Mouse (Mus musculus) brown adipose tissue, adult 24 weeks (tissue): ENCODE data around the gene Hs3st4. TPM values are rescaled to one million over a fixed set of nuclear protein-coding genes. Genes with fewer than 3 reads are reported as not detected.

Experiments
- H3K27ac ChIP-seq: fragments of 200-500 bp; replicated peaks from 2 replicates; pipeline ENCODE4 v1.5.1; 2012; ENCODE audit warnings: low read depth, mild to moderate bottlenecking, low read length
- H3K4me1 ChIP-seq: fragments of 200-500 bp; 2 replicates; pipeline ENCODE4 v1.6.1; 2012; ENCODE audit warnings: low read length, mixed read lengths; ENCODE audit not compliant: control insufficient read depth, insufficient read depth, insufficient read length
- H3K4me3 ChIP-seq: fragments of 200-500 bp; 2 replicates; pipeline ENCODE4 v1.5.1; 2012; ENCODE audit warnings: low read depth, mild to moderate bottlenecking, low read length, moderate library complexity; ENCODE audit not compliant: insufficient read depth
- polyA plus RNA-seq: library from polyadenylated mRNA; stranded (reverse); fragments of >200 nt; gene quantifications from 2 replicates; pipeline ENCODE4 v1.2.4, GENCODE M21; 2012; ENCODE audit not compliant: missing spikeins, insufficient read depth, insufficient read length

The Hs3st4 gene
- polyA plus RNA-seq = not detected in 2 replicates

DNA sequence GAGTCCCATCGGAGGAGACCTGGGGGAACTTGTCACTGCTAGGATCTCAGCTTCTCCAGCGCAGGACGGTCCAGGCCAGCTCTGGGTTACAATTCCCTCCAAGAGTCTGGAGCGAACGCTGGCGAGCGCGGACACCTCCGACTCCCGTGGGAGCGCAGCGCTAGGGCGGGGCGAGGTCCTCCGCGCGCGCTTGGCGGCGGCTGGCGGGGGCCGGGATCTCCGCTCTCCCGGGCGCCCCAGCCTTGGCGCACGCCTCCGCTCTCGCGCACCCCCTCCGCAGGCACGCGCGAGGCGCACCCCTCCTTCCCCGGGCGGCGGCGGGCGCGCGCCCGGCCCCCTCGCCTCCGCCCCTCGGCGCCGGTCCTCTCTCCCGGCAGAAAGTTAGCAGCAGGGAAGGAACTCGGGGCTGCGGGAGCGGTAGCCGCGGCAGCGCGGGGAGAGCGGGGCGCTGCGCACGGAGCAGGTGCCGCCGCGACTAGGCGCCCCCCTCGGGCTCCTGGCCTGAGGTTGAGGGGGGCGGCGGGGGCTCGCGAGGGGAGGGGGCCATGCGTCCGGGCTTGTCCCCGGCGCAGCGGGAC is at the start of gene Hs3st4:
Hs3st4 (plus strand) TSS at position 409 of the 578 bp plus-strand sequence.
- Histone ChIP-seq H3K4me1 (no peaks in the 10 kb centered on the region), H3K27ac (no peak within 1 kb of the TSS), H3K4me3 (no peak within 1 kb of the TSS; the same call in 1 of the 2 replicates)

DNA sequence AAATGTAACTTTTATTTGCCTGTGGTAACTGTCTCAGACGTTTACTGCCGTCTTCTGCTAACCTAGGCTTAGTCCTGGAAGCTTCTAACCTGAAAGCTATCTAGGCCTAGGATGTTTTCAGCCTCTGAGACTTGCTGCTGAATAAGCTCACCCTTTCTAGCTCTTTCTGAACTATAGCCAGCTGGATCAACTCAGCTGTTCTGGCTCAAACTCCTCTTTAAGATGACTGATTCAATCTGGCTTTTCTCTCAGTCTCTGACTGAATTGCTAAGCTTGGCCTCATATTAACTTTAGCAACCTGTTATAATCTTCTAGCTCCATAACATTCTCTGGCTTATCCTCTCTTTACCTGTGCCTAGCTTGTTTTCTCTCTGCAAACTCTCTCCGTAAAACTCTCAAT is 35.8 kb upstream of the Hs3st4 start:
- Histone ChIP-seq H3K4me3 (no peak overlapping the region), H3K4me1 (no peaks in the 10 kb centered on the region), H3K27ac (no peak overlapping the region)

DNA sequence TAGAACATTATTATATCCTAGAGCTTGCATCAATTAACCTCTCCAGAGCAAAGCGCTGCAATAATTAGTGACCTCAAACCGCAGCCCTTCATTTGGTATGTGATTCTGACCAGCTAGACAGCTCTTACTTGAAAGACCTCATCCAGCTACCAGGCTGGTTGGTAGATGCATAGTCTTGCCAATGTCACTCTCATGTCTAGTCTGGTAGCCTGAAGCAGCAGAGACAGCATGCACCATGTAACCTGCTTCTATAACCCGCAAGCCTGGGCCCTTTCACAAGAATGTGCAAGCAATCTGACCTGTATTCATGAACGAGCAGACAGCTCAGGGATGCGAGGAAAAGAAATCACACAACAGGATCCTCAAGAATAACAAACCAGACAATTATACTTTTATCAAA is 19.6 kb upstream of the Hs3st4 start:
- Histone ChIP-seq H3K4me1 (no peaks in the 10 kb centered on the region), H3K27ac (no peak overlapping the region), H3K4me3 (no peak overlapping the region)

DNA sequence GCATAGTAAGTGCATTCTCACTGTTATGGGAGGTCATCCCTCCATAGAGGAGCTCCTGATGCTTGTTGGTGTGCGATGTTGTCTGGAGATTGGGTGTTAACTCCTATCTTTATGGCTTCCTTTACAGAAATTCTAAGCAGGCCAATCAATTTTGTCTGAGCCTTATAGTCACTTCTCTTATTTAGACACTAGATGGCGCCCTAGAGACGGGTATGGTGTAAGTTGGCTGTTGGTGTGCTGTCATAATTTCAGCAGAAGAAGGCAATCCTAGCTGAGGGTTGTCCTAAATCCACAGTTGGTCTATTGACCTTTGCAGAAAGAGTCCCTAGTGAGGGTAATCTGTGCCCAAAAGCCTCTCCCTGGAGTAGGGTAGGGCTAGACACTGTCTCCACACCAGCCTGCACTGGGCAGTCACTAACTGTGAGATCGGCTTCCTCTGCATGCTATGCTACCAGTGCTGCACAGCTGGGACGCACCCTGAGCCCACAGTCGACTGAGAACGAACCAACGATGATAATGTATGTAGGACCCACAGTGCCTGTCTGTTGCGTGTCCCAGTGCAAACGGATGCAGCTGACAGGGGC is 18.0 kb upstream of the Hs3st4 start:
- Histone ChIP-seq H3K4me1 (no peaks in the 10 kb centered on the region), H3K4me3 (no peak overlapping the region), H3K27ac (no peak overlapping the region)

DNA sequence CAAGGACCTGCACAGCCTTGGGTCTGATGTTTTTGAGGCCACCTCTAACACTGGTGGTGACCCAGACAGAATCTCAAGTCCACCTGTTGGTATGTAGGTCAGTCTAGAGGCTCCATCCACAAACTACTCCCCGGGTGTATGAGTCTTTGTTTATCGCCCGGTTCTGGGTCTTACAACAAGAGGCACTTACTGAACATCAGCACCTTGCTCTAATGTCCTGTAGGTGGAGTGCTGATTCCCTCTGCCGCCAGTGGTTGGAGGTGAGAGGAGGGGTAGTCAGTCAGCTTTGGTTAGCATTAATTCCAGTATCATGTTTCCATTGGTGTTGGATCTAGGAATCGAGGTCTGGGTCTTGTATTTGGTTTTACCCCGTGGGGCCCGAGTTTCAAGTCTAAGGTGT is 17.2 kb upstream of the Hs3st4 start:
- no peaks in the 10 kb centered on the region for H3K4me1 ChIP-seq
- no peak overlapping the region for H3K4me3 ChIP-seq
- no peak overlapping the region for H3K27ac ChIP-seq

GRCm38 (mm10) chr7:123975441-123975840 is 7.2 kb upstream of the Hs3st4 start:
- H3K4me1 ChIP-seq = no peaks in the 10 kb centered on the region
- H3K4me3 ChIP-seq = no peak overlapping the region
- no peak overlapping the region for H3K27ac ChIP-seq

DNA sequence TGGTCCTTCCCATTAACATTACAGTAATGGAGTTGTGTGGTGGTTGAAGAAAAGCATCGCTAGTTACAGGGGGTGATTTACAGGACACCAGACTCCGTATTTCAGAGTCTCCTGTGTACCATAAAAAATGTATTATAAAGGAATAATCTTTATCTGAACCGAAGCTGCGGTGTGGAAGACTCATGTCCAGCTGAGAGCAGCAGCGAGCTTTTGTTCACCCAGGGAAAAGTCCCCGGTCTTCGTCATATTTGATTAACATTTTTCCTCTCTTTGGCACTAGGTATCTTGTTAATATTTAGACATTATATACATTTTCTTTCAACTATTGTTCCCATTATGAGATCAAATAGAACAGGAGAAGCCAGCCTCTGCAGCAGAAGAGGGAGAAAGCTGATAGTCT is 1.2 kb upstream of the Hs3st4 start:
- H3K4me1 ChIP-seq = no peaks in the 10 kb centered on the region

GRCm38 (mm10) chr7:123982010-123982409 is 659 bp upstream of the Hs3st4 start:
- no peaks in the 10 kb centered on the region for H3K4me1 ChIP-seq
- H3K4me3 ChIP-seq = no peak overlapping the region; the same call in 1 of the 2 replicates
- no peak overlapping the region for H3K27ac ChIP-seq

More for the DNA sequence above, 1.2 kb upstream of the Hs3st4 start:
- Histone ChIP-seq H3K4me3 (no peak overlapping the region), H3K27ac (no peak overlapping the region)

DNA sequence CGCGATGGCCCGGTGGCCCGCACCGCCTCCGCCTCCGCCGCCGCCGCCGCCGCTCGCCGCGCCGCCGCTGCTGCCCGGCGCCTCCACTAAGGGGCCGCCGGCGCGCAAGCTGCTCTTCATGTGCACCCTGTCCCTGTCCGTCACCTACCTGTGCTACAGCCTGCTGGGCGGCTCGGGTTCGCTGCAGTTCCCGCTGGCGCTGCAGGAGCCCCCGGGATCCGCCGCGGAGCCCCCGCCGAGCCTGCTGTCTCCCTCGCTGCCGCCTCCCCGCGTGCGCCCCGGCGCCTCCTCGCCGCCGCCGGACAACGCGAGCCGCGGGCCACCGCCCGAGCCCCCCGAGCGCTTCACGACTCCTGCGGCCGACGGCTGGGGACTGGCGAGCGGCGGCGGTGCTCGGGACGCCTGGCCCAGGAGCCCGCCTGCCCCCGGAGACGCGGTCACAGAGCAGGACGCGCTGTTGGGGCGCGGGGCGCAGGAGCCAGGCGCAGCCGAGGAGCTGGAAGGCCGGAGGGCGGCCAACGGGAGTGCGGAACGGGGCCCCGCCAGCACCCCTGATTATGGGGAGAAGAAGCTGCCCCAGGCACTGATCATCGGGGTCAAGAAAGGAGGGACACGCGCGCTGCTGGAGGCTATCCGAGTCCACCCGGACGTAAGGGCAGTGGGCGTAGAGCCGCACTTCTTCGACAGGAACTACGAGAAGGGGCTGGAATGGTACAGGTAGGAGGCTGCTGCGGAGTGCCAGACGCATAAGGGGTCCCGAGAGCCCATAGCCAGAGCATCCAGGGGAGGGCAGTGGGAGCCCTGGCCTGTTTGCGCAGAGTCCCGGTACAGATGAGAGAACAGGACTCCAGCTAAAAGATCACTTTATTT is 743 bp downstream of the Hs3st4 start:
- Histone ChIP-seq H3K4me3 (no peak overlapping the region), H3K27ac (no peak overlapping the region), H3K4me1 (no peaks in the 10 kb centered on the region)

GRCm38 (mm10) chr7:123992121-123992520 is 9.5 kb downstream of the Hs3st4 start:
- H3K27ac ChIP-seq = no peak overlapping the region
- no peak overlapping the region for H3K4me3 ChIP-seq

DNA sequence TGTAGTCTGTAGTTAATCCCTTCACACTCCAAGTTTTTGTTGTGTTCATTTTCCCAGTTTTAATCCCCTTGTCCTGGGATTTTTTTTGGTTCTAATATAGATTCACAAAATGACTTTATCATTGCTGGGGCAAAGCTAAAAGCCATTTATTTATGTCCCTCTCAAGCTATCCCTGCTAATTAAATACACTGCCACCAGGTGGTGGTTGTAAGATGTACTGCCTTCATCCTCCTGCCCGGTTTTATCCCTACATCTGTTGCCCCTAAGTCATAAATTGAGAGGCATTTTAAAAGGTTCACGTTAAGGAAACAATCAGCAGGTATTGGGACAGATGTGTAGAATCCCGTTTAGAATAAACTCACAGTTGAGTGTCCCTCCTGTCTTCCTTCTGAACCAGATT is 14.6 kb downstream of the Hs3st4 start:
- Histone ChIP-seq H3K27ac (no peak overlapping the region), H3K4me3 (no peak overlapping the region), H3K4me1 (no peaks in the 10 kb centered on the region)

More at GRCm38 (mm10) chr7:123992121-123992520, 9.5 kb downstream of the Hs3st4 start:
- no peaks in the 10 kb centered on the region for H3K4me1 ChIP-seq

- Histone ChIP-seq H3K4me1 (no peaks in the 10 kb centered on the region), H3K4me3 (no peak overlapping the region), H3K27ac (no peak overlapping the region)
Measured at GRCm38 (mm10) chr7:123998601-123999000, 15.9 kb downstream of the Hs3st4 start.

DNA sequence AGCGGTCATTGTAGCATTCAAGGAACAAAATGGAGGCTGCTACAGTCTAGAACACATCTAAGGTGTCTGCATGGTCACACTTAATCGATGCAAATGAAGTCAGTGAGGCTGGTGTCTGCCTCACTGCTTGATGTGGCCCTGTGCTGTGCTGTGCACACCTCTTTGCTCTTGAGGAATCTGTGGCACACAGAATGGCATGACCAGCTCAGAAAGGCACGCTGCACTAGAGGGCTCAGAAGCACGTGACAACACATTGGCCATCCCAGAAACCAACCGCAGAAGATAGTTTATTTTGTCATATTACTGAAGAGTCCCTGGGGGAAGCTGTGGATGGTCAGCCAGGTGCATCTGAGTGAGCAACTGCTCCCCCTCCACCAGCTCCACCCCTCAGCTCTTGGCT is 44.2 kb downstream of the Hs3st4 start:
- H3K27ac ChIP-seq = no peak overlapping the region
- H3K4me1 ChIP-seq = no peaks in the 10 kb centered on the region
- no peak overlapping the region for H3K4me3 ChIP-seq

GRCm38 (mm10) chr7:124032236-124032635 is 49.6 kb downstream of the Hs3st4 start:
- Histone ChIP-seq H3K27ac (no peak overlapping the region), H3K4me1 (no peaks in the 10 kb centered on the region), H3K4me3 (no peak overlapping the region)

GRCm38 (mm10) chr7:124033332-124033731 is 50.7 kb downstream of the Hs3st4 start:
- H3K4me1 ChIP-seq = no peaks in the 10 kb centered on the region
- no peak overlapping the region for H3K27ac ChIP-seq
- H3K4me3 ChIP-seq = no peak overlapping the region
